Mouse (Mus musculus) midbrain, embryonic 12.5 days (tissue): ENCODE measurements around the gene Mrps21. TPM values are rescaled to one million over a fixed set of nuclear protein-coding genes. Genes with fewer than 3 reads are reported as not detected.
"Not testable (repeated sequence)": the region's sequence is repeated elsewhere in the genome, so short reads cannot be mapped to it uniquely, and the experiment has no call there.

Experiments
- ATAC-seq: fragments of 200-750 bp; cut with Nextera tagmentation; 2 replicates; pipeline ENCODE4 v1.8.0; 2017; ENCODE audit warnings: low read depth, moderate TSS enrichment, moderate library complexity; ENCODE audit not compliant: low FRiP score
- H3K27ac ChIP-seq: fragments of 300-500 bp; sonication (generic); replicated peaks from 2 replicates; pipeline ENCODE4 v1.5.1; 2016; ENCODE audit warnings: mild to moderate bottlenecking
- H3K27me3 ChIP-seq: fragments of 300-500 bp; sonication (generic); 2 replicates; pipeline ENCODE4 v1.6.1; 2016; ENCODE audit warnings: mild to moderate bottlenecking
- H3K36me3 ChIP-seq: fragments of 300-500 bp; sonication (generic); 2 replicates; pipeline ENCODE4 v1.6.1; 2016
- H3K4me1 ChIP-seq: fragments of 300-500 bp; sonication (generic); 2 replicates; pipeline ENCODE4 v1.6.1; 2016
- H3K4me2 ChIP-seq: fragments of 300-500 bp; sonication (generic); replicated peaks from 2 replicates; pipeline ENCODE4 v1.6.1; 2016; ENCODE audit warnings: mild to moderate bottlenecking, moderate library complexity
- H3K4me3 ChIP-seq: fragments of 300-500 bp; sonication (generic); 2 replicates; pipeline ENCODE4 v1.5.1; 2016; ENCODE audit warnings: mild to moderate bottlenecking
- H3K9ac ChIP-seq: fragments of 300-500 bp; sonication (generic); replicated peaks from 2 replicates; pipeline ENCODE4 v1.6.1; 2016; ENCODE audit warnings: mild to moderate bottlenecking, moderate library complexity
- H3K9me3 ChIP-seq: fragments of 300-500 bp; sonication (generic); 2 replicates; pipeline ENCODE4 v1.6.1; 2016; ENCODE audit warnings: mild to moderate bottlenecking
- WGBS: fragments of 180-500 bp; shearing (Covaris S2); methylation state at CpG from one replicate; pipeline ENCODE4 v1.1.7; 2016; 5-methylcytosine and 5-hydroxymethylcytosine counted together
- polyA plus RNA-seq: library from polyadenylated mRNA; unstranded; fragments of >200 nt; fragmentation: Nextera tagmentation; extraction: Ambion mirVana; gene quantifications from 2 replicates; pipeline ENCODE4 v1.2.1, GENCODE M21; 2016

Mrps21 gene
- polyA plus RNA-seq, 1 experiment from 2014 or later, result 341 TPM

DNA sequence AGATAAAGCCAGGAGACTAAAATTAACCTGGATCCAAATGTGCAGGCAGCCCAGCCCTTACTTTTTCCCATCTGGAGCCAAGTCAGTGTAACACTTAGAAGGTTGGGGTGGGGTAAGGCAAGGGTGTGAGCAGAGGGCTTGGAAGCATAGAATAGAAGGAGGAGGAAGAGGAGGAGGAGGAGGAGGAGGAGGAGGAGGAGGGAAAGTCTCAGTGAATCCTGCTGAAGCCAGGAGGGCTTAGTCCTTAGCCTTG, 31.0 kb upstream of the Mrps21 start:
- ATAC-seq, result no peak
- H3K9me3 ChIP-seq, result no peaks in the 10 kb centered on the region
- H3K36me3 ChIP-seq, result peaks cover 3% of the 10 kb centered on the region; the same call in 1 of the 2 replicates
- peak overlapping the region; percentile 70 for H3K4me2 ChIP-seq
- H3K9ac ChIP-seq, result no peak overlapping the region; the same call in 1 of the 2 replicates
- H3K27ac ChIP-seq, result no peak overlapping the region
- peaks cover 18% of the 10 kb centered on the region for H3K27me3 ChIP-seq
- H3K4me3 ChIP-seq, result no peak overlapping the region
- peaks cover 45% of the 10 kb centered on the region for H3K4me1 ChIP-seq

DNA sequence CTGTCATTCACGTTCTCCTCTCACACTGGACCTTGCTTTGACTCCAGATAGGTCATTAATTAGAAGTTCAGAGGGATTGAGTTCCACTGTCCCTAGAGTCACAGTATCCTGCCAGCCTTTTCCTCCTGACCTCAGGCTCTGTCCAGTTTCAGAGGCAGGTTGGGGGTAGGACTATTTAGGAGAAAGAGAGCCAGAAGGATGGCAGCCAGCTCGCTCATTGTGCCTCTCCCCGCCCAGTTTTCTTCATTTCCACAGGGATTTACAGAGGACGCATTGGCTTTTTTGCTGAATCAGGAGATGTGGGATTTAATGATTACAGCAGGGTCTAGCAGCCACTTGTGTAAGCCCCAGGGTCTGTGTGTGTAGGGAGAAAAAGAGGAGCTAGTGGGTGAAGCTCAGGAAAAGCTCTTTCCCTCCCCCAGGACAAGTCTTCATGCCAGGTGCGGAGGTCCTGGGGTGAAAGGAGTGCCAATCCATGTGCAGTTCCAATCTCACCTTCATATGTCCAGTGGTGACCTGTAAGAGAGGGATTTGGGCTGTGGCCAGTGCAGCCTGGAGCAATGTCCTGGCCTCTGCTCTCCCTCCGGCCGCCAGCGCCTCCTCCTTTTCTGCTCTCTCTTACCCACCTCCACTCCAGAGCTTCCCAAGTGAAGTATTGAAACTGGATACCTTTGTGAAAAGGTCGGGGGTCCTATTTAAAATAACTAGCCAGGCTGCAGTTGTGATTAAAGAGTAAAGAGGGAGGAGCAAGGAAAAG, 30.5 kb upstream of the Mrps21 start:
- peaks cover 45% of the 10 kb centered on the region for H3K4me1 ChIP-seq
- 68% methylated on average over 9 of the region's 9 CpGs for WGBS
- no peak overlapping the region for H3K4me3 ChIP-seq
- peaks cover 15% of the 10 kb centered on the region for H3K27me3 ChIP-seq
- no peak for ATAC-seq
- H3K4me2 ChIP-seq, result no peak overlapping the region
- no peak overlapping the region for H3K27ac ChIP-seq
- H3K9me3 ChIP-seq, result no peaks in the 10 kb centered on the region
- peaks cover 3% of the 10 kb centered on the region; the same call in 1 of the 2 replicates for H3K36me3 ChIP-seq
- H3K9ac ChIP-seq, result peak overlapping the region; percentile 20; the same call in 1 of the 2 replicates

DNA sequence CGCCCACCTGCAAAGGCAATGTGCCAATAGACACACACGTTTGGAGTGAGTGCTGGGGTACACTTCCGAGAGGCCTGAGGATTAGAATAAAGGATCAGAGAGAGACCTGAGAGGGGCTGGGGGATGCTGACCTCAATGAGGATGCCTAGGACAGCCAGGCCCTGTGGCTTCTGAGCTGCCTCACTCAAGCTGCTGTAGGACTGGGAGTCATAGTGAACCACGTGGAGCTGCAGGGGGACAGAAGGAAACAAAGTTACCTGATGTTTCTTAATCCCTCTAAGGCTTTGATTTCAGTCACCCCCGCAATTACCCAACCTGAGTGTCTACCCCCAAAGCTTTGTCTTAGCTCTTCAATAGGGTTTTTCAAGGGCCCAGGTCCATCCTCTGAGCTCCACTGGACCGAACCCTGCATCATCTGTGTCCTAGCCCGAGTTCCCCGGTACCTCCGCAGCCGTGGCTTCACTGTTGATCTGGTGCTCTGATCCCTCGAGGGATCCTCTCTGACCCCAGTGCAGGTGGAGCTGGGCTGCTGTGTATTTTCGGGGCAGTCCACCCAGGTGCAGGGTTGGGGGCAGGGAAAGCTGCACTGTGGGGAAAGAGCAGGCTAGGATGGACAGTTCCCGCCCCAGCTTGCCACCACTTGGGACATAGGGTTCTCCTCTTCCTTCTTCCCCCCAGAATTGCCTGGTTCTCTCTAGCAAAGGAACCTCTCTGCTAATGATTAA, 28.6 kb upstream of the Mrps21 start:
- WGBS, result 81% methylated on average over 13 of the region's 13 CpGs
- Histone ChIP-seq H3K9me3 (no peaks in the 10 kb centered on the region), H3K36me3 (peaks cover 3% of the 10 kb centered on the region; the same call in 1 of the 2 replicates), H3K4me1 (peaks cover 30% of the 10 kb centered on the region), H3K4me3 (no peak overlapping the region), H3K27me3 (peaks cover 15% of the 10 kb centered on the region), H3K27ac (no peak overlapping the region), H3K4me2 (no peak overlapping the region), H3K9ac (no peak overlapping the region)
- no peak for ATAC-seq

DNA sequence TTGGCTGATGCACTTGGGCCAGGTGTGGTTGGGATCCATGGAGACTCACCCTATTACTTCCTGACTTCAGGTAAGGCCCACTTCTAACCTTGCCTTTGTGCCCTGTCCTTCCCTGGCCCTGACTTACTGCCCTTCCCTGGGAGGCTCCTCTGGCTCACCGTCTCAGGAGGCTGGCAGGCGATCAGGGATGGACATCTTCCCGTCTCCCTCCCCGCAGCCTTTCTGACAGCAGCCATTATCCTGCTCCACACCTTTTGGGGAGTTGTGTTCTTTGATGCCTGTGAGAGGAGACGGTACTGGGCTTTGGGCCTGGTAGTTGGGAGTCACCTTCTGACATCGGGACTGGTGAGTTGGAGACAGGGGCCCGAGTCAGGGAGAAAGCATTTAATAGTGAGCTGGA, 24.2 kb upstream of the Mrps21 start:
- not testable (repeated sequence) for H3K27ac ChIP-seq, H3K9me3 ChIP-seq, H3K9ac ChIP-seq, ATAC-seq, H3K36me3 ChIP-seq, H3K4me3 ChIP-seq
- 90% methylated on average over 7 of the region's 7 CpGs for WGBS
- peaks cover 18% of the 10 kb centered on the region for H3K4me1 ChIP-seq
- H3K4me2 ChIP-seq, result 0 out of 2 replicates have a peak overlapping the region, but pooled peaks have one; percentile 87
- H3K27me3 ChIP-seq, result peaks cover 18% of the 10 kb centered on the region

DNA sequence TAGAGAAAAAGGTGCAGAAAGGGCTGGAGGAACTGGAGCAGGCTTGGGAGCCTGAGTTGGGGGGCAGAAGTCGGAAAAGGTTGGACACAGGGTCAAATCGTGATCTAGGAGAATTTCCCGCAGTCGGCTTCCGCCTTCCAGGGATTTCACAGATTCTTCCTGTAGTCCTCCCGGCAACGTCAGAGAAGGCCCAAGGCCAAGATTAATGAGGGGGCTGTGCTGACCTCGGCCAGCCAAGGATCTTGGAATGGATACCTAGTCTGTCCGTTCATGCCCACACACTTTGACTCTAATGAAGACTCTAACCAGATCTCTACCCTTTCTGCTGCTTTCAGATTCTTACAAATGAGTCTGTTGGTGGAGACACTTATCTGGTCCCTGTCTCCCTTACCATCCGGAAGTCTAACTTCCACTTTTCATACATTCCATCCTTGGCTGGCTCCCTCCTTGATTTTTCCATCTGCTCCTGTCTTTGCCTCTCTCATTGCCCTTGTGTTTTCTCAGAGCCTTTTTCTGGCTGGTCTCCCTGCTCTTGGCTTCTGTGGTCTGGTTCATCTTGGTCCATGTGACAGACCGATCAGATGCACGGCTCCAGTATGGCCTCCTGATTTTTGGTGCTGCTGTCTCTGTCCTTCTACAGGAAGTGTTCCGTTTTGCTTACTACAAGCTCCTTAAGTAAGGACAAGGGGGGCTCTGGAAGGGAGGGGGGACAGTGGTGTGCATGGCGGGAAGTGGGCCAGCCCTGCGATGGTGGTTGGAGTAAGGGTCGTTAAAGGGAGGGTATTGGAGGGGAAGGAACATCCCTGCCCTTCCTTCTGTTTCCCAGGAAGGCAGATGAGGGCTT, 23.2 kb upstream of the Mrps21 start:
- Histone ChIP-seq H3K27ac (peak overlapping the region; percentile 42), H3K4me1 (peaks cover 18% of the 10 kb centered on the region), H3K9ac (peak overlapping the region; percentile 72), H3K36me3 (peaks cover 3% of the 10 kb centered on the region; the same call in 1 of the 2 replicates), H3K4me3 (peak overlapping the region; percentile 71), H3K27me3 (peaks cover 18% of the 10 kb centered on the region), H3K4me2 (peak overlapping the region; percentile 87), H3K9me3 (no peaks in the 10 kb centered on the region)
- ATAC-seq, result no peak; the same call in 1 of the 2 replicates
- WGBS, result 22% methylated on average over 16 of the region's 16 CpGs

DNA sequence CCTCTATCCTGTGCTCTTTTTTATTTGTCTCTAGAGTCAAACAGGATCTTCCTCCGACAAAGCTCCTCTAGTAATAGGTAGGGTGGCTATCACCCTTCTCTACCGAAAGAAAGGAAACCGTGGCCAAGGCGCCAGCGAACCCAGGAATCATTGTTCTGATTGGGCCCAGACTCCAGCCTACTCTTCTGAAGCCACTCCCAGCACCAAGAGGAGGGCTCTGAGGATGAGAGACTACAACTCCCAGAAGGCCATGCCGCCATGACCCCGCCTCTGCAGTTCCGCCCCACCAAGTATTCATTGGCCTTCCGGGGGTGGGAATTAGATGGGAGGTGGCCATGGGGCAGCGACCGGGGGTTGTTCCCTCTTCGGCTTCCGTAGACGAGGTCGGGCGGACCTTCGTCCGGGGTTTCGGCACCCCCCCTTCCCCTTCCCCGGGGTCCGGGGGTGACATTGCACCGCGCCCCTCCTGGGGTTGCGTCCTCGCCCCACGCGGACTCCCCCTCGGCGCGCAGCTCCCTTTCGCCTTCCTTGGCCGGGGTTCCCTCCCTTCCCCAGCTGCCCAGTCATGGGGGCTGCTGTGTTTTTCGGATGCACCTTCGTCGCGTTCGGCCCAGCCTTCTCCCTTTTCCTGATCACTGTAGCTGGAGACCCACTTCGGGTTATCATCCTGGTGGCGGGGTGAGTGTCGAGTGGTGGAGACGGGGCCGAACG, 22.4 kb upstream of the Mrps21 start, which contains the start of gene Aph1a:
Gene Aph1a, plus strand, starts transcription at position 364 of the 711 bp plus-strand sequence.
- peak within 1 kb of the TSS; percentile 42 for H3K27ac ChIP-seq
- WGBS, result under 1% methylated on average over 29 of the region's 43 CpGs
- H3K9ac ChIP-seq, result peak within 1 kb of the TSS; percentile 72
- not testable (repeated sequence) for H3K36me3 ChIP-seq, H3K9me3 ChIP-seq
- H3K4me3 ChIP-seq, result peak within 1 kb of the TSS; percentile 71
- peaks cover 18% of the 10 kb centered on the region for H3K27me3 ChIP-seq
- peaks cover 18% of the 10 kb centered on the region for H3K4me1 ChIP-seq
- ATAC-seq, result peak; percentile 98
- H3K4me2 ChIP-seq, result peak within 1 kb of the TSS; percentile 87

DNA sequence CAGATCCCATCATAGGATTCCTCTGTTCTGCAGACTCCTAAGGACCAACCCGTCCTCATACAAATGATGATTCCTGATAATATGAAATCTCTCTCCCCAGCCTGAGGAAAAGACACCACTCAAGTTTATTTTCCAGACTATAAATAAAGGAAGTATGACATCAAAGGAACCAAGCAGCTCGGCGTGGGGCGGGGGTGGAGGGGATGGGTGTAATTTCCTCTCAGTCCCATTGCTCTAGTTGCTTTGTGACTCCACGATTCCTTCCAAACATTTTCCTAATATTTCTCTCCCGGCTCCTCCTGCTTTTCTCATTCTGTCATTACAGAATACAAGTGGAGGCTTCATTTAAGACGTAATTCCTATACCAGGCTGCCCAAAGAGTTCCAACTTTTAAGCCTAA, 21.8 kb upstream of the Mrps21 start:
- Histone ChIP-seq H3K9ac (no peak overlapping the region; the same call in 1 of the 2 replicates), H3K36me3 (peaks cover 3% of the 10 kb centered on the region; the same call in 1 of the 2 replicates), H3K4me2 (peak overlapping the region; percentile 49), H3K9me3 (no peaks in the 10 kb centered on the region), H3K27ac (peak overlapping the region; percentile 36; the same call in 1 of the 2 replicates), H3K27me3 (peaks cover 18% of the 10 kb centered on the region), H3K4me3 (peak overlapping the region; percentile 71), H3K4me1 (peaks cover 18% of the 10 kb centered on the region)
- ATAC-seq, result 0 out of 2 replicates have a peak, but pooled peaks have one; percentile 3
- 31% methylated on average over 7 of the region's 7 CpGs for WGBS

DNA sequence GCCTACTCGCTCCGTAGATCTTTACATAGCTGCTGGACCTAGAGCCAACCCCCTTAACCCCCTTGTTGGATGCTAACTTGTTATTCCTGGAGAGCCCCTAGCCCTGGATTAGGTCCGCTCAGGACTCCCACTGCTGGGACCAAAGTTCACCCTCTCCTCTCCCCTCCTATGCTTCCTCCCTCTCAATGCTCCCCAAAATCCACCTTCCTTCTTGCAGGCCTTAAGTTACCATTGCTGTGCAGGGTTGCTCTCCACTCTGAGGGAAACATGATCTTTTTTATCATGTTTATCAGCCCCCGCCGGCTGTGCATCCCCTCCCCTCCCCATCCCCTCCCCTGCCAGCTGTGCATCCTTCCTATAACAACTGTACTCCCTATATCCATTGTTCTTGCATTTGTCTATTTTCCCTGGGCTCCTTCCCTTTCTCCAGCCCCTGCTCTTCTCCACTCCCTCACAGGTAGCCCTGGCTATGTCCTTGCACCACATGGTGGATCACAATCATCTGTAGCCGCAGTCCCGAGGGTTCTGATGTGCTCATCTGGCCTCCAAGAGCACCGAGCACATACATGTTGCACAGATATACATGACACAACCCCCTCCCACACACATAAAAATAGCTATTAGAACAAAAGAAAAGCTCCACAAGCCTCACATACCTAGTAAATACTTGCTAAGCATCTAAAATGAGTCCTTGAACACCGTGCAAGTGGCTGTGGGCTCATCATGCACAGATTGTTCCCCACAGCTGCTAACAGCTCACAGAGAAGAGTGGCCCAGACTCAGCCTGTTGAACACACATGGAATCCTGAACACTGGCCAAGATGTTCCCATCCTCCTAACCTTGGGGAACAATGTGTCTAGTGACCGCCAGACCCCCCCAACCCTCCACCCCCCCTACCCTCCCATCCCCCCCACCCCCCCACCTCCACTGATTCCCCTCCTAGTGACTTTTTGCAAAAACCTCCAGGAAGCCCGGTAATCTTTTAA, 21.0 kb upstream of the Mrps21 start:
- no peaks in the 10 kb centered on the region for H3K36me3 ChIP-seq
- H3K9ac ChIP-seq, result 0 out of 2 replicates have a peak overlapping the region, but pooled peaks have one; percentile 8
- H3K9me3 ChIP-seq, result no peaks in the 10 kb centered on the region
- no peak overlapping the region for H3K27ac ChIP-seq
- no peak overlapping the region for H3K4me3 ChIP-seq
- ATAC-seq, result no peak
- peaks cover 18% of the 10 kb centered on the region for H3K4me1 ChIP-seq
- 35% methylated on average over 11 of the region's 11 CpGs for WGBS
- peaks cover 18% of the 10 kb centered on the region for H3K27me3 ChIP-seq
- H3K4me2 ChIP-seq, result peak overlapping the region; percentile 6; the same call in 1 of the 2 replicates

DNA sequence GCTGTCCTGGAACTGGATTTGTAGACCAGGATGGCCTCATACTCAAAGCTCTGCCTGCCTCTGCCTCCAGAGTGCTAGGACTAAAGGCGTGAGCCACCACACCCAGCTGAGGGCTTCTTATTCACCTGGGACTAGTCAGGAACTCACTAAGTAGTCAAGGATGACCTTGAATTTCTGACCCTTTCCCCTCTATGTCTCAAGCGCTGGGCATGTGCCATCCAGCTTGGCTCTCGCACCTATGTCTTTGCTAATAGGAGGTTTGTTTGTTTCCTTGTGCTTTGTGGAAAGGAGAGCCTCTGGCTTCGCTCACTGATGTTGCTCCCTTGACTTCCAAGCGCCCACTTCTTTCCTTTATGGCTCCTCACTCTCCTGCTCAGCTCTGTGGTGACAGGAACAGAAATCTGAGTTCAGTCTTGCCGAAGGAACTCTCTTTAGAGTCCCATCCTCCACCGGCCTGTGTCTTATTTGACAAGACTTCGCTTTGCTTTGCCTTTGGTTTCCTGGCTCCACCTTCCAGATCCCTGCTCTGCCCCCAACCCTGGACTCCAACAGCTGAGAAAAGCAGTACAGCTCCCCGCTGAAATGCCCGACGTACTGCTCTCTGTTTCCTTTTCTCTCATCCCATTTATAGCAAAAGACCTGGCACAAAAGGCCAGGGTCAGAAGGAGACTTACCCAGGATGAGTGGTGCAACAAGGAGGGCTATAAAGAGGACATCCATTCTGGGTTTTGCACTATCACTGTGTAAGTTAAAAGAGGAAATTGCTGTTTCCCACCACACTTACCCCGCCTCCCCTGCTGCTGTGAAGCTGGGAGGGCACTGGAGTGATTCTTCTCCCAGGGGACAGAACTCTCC, 20.1 kb upstream of the Mrps21 start, which contains the start of gene BC028528:
Gene BC028528, minus strand, starts transcription at position 795 of the 855 bp plus-strand sequence.
- Histone ChIP-seq H3K27ac (no peak within 1 kb of the TSS), H3K9ac (peak within 1 kb of the TSS; percentile 8; the same call in 1 of the 2 replicates)

More for the DNA sequence above, 20.1 kb upstream of the Mrps21 start, which contains the start of gene BC028528:
- no peaks in the 10 kb centered on the region for H3K9me3 ChIP-seq
- peaks cover 18% of the 10 kb centered on the region for H3K27me3 ChIP-seq
- 28% methylated on average over 12 of the region's 12 CpGs for WGBS
- H3K4me3 ChIP-seq, result no peak within 1 kb of the TSS
- H3K4me2 ChIP-seq, result peak within 1 kb of the TSS; percentile 6; the same call in 1 of the 2 replicates
- H3K36me3 ChIP-seq, result no peaks in the 10 kb centered on the region
- peaks cover 18% of the 10 kb centered on the region for H3K4me1 ChIP-seq
- ATAC-seq, result no peak
